Mouse (Mus musculus): ENCODE measurements around the gene Stard7.

GRCm38 (mm10) chr2:127267854-127268253 is 2.2 kb upstream of the Stard7 start:
- TF ChIP-seq POLR2A (IDR thresholded peaks at IDR 0.05; ENCODE audit: low read depth, low read length) (no peak), CTCF (IDR thresholded peaks at IDR 0.05; ENCODE audit: borderline replicate concordance, insufficient read depth, low read length) (no peak)

Measured in embryonic fibroblast, embryonic 13.5 days (primary cell).